Mouse (Mus musculus): ENCODE measurements around the gene Zfp385b. TPM values are rescaled to one million over a fixed set of nuclear protein-coding genes. Genes with fewer than 3 reads are reported as not detected.
A peak's percentile ranks its signal among the peaks of the same experiment; 100 is the strongest.

Gene Zfp385b
- polyA plus RNA-seq, 1 experiment from 2014 or later, result 9.1 TPM

DNA sequence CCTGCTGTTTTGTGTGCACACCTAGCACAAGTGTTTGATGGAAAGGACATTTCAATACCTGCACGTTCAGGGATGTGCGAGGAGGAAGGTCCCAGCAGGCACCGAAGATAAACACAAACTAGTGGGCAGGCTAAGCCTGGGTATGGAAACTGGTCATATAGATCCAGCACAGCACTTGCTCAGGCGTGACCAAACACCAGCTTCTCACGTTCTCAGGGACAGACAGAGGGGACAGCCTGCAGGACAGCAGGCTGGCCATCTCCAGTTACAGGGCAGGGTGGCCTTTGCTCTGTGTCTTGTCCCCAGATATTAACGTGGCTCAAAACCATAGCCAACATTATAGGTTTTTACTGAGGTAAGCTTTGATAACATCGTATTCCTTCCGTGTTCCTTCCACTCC lies 128.3 kb downstream of the Zfp385b start:
- no peak for ATAC-seq
- Histone ChIP-seq H3K27ac (ENCODE audit: low read length) (no peak overlapping the region), H3K4me3 (replicated peaks; ENCODE audit: low read length) (no peak overlapping the region), H3K4me2 (ENCODE audit: low read length) (no peak overlapping the region), H3K4me1 (replicated peaks; ENCODE audit: control insufficient read depth, insufficient read depth, low read length) (no peaks in the 10 kb centered on the region), H3K27me3 (replicated peaks; ENCODE audit: control insufficient read depth, insufficient read depth, low read length) (no peaks in the 10 kb centered on the region), H3K9ac (replicated peaks; ENCODE audit: low read depth, low read length) (no peak overlapping the region), H3K9me3 (ENCODE audit: control insufficient read depth, low read length) (no peaks in the 10 kb centered on the region), H3K36me3 (ENCODE audit: control insufficient read depth, insufficient read depth) (no peaks in the 10 kb centered on the region)
- 75% methylated on average over 8 of the region's 8 CpGs for WGBS

- H3K36me3 ChIP-seq (ENCODE audit: control insufficient read depth, insufficient read depth), result no peaks in the 10 kb centered on the region
- ATAC-seq, result no peak
- no peak overlapping the region for H3K27ac ChIP-seq (ENCODE audit: low read length)
- no peak overlapping the region for H3K9ac ChIP-seq (replicated peaks; ENCODE audit: low read depth, low read length)
- H3K27me3 ChIP-seq (replicated peaks; ENCODE audit: control insufficient read depth, insufficient read depth, low read length), result no peaks in the 10 kb centered on the region
- no peaks in the 10 kb centered on the region for H3K9me3 ChIP-seq (ENCODE audit: control insufficient read depth, low read length)
- H3K4me2 ChIP-seq (ENCODE audit: low read length), result no peak overlapping the region
- 79% methylated on average over 8 of the region's 8 CpGs for WGBS
- no peaks in the 10 kb centered on the region for H3K4me1 ChIP-seq (replicated peaks; ENCODE audit: control insufficient read depth, insufficient read depth, low read length)
- no peak overlapping the region for H3K4me3 ChIP-seq (replicated peaks; ENCODE audit: low read length)
Observed at GRCm38 (mm10) chr2:77690316-77690715, 129.1 kb downstream of the Zfp385b start.

DNA sequence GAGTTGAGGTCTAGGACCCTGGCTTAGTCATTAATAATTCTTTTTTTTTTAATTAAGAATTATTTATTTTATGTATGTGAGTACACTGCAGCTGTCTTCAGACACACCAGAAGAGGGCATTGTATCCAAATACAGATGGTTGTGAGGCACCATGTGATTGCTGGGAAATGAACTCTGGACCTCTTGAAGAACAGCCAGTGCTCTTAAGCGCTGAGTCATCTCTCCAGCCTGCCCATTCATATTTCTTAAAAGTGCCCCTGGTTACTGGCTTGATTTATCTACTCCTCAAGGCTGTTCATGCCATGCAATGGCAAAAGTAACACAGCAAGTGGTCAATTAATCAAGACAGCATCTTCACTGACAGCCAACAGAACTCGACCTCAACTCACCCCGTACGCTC lies 130.8 kb downstream of the Zfp385b start:
- H3K27me3 ChIP-seq (replicated peaks; ENCODE audit: control insufficient read depth, insufficient read depth, low read length), result no peaks in the 10 kb centered on the region
- WGBS, result 95% methylated on average over 4 of the region's 4 CpGs
- no peak overlapping the region for H3K27ac ChIP-seq (ENCODE audit: low read length)
- no peaks in the 10 kb centered on the region for H3K4me1 ChIP-seq (replicated peaks; ENCODE audit: control insufficient read depth, insufficient read depth, low read length)
- H3K36me3 ChIP-seq (ENCODE audit: control insufficient read depth, insufficient read depth), result no peaks in the 10 kb centered on the region
- H3K4me2 ChIP-seq (ENCODE audit: low read length), result no peak overlapping the region
- no peak overlapping the region for H3K9ac ChIP-seq (replicated peaks; ENCODE audit: low read depth, low read length)
- no peak for ATAC-seq
- no peak overlapping the region for H3K4me3 ChIP-seq (replicated peaks; ENCODE audit: low read length)
- no peaks in the 10 kb centered on the region for H3K9me3 ChIP-seq (ENCODE audit: control insufficient read depth, low read length)

DNA sequence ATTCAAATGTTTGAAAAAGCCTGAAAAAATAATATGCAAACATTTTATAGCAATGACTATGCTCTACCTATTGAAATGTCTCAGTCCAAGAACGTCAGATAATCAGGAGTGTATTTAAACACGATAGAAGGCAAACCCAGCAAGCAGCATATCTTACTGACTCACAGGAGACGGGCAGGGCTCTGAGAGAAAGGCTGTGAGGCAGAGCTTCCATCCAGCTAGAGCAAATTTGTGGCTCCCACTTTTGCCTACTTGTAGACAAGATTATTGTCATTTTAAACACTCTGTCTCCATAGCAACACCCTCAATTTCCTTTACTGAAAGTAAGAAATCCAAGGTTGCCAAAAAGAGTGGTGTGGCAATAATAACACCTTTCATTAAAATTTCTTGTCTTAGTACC lies 135.4 kb downstream of the Zfp385b start:
- no peaks in the 10 kb centered on the region for H3K9me3 ChIP-seq (ENCODE audit: control insufficient read depth, low read length)
- no peaks in the 10 kb centered on the region for H3K36me3 ChIP-seq (ENCODE audit: control insufficient read depth, insufficient read depth)
- no peak overlapping the region for H3K4me2 ChIP-seq (ENCODE audit: low read length)
- 64% methylated on average over 3 of the region's 3 CpGs for WGBS
- H3K27ac ChIP-seq (ENCODE audit: low read length), result no peak overlapping the region
- H3K4me3 ChIP-seq (replicated peaks; ENCODE audit: low read length), result no peak overlapping the region
- no peak overlapping the region for H3K9ac ChIP-seq (replicated peaks; ENCODE audit: low read depth, low read length)
- no peaks in the 10 kb centered on the region for H3K27me3 ChIP-seq (replicated peaks; ENCODE audit: control insufficient read depth, insufficient read depth, low read length)
- peak; percentile 43; the same call in 1 of the 2 replicates for ATAC-seq
- H3K4me1 ChIP-seq (replicated peaks; ENCODE audit: control insufficient read depth, insufficient read depth, low read length), result 0 out of 2 replicates have a peak, but pooled peaks cover 5% of the 10 kb centered on the region

- no peak overlapping the region for H3K27ac ChIP-seq (ENCODE audit: low read length)
- WGBS, result 86% methylated on average over 5 of the region's 5 CpGs
Observed at GRCm38 (mm10) chr2:77682205-77682604, 137.2 kb downstream of the Zfp385b start.

DNA sequence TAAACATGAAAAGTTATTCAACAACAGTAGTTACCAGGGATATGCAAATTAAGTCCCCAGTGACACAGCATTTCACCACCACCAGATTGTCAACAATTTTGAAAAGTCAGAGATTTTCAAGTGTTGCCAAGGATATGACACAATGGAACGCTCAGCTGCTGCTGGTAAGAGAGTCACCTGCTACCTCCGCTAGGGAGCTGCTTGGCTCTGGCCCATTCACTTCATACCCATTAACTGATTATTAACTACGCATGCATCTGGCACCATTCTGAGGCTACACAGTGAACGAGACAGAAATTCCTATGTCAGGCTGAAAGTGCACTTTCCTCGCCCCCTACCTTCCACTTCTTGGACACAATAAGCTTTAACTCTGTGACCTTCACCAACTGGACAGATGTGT lies 137.7 kb downstream of the Zfp385b start:
- no peaks in the 10 kb centered on the region for H3K27me3 ChIP-seq (replicated peaks; ENCODE audit: control insufficient read depth, insufficient read depth, low read length)
- no peak overlapping the region for H3K27ac ChIP-seq (ENCODE audit: low read length)
- 0 out of 2 replicates have a peak, but pooled peaks cover 5% of the 10 kb centered on the region for H3K4me1 ChIP-seq (replicated peaks; ENCODE audit: control insufficient read depth, insufficient read depth, low read length)
- H3K4me2 ChIP-seq (ENCODE audit: low read length), result no peak overlapping the region
- no peaks in the 10 kb centered on the region for H3K9me3 ChIP-seq (ENCODE audit: control insufficient read depth, low read length)
- H3K9ac ChIP-seq (replicated peaks; ENCODE audit: low read depth, low read length), result no peak overlapping the region
- no peak overlapping the region for H3K4me3 ChIP-seq (replicated peaks; ENCODE audit: low read length)
- ATAC-seq, result peak; percentile 67
- no peaks in the 10 kb centered on the region for H3K36me3 ChIP-seq (ENCODE audit: control insufficient read depth, insufficient read depth)
- WGBS, result 32% methylated on average over 5 of the region's 5 CpGs

More at GRCm38 (mm10) chr2:77682205-77682604, 137.2 kb downstream of the Zfp385b start:
- no peaks in the 10 kb centered on the region for H3K9me3 ChIP-seq (ENCODE audit: control insufficient read depth, low read length)
- ATAC-seq, result no peak
- H3K27me3 ChIP-seq (replicated peaks; ENCODE audit: control insufficient read depth, insufficient read depth, low read length), result no peaks in the 10 kb centered on the region
- no peak overlapping the region for H3K4me3 ChIP-seq (replicated peaks; ENCODE audit: low read length)
- H3K4me1 ChIP-seq (replicated peaks; ENCODE audit: control insufficient read depth, insufficient read depth, low read length), result 0 out of 2 replicates have a peak, but pooled peaks cover 5% of the 10 kb centered on the region
- H3K4me2 ChIP-seq (ENCODE audit: low read length), result no peak overlapping the region
- H3K36me3 ChIP-seq (ENCODE audit: control insufficient read depth, insufficient read depth), result no peaks in the 10 kb centered on the region
- no peak overlapping the region for H3K9ac ChIP-seq (replicated peaks; ENCODE audit: low read depth, low read length)

- WGBS, result 85% methylated on average over 10 of the region's 10 CpGs
- no peak overlapping the region for H3K9ac ChIP-seq (replicated peaks; ENCODE audit: low read depth, low read length)
- H3K4me2 ChIP-seq (ENCODE audit: low read length), result no peak overlapping the region
- H3K4me3 ChIP-seq (replicated peaks; ENCODE audit: low read length), result no peak overlapping the region
- H3K9me3 ChIP-seq (ENCODE audit: control insufficient read depth, low read length), result no peaks in the 10 kb centered on the region
- ATAC-seq, result no peak; the same call in 1 of the 2 replicates
- H3K27me3 ChIP-seq (replicated peaks; ENCODE audit: control insufficient read depth, insufficient read depth, low read length), result no peaks in the 10 kb centered on the region
- H3K4me1 ChIP-seq (replicated peaks; ENCODE audit: control insufficient read depth, insufficient read depth, low read length), result no peaks in the 10 kb centered on the region
- H3K27ac ChIP-seq (ENCODE audit: low read length), result no peak overlapping the region
- no peaks in the 10 kb centered on the region for H3K36me3 ChIP-seq (ENCODE audit: control insufficient read depth, insufficient read depth)
Observed at GRCm38 (mm10) chr2:77673770-77674169, 145.7 kb downstream of the Zfp385b start.

DNA sequence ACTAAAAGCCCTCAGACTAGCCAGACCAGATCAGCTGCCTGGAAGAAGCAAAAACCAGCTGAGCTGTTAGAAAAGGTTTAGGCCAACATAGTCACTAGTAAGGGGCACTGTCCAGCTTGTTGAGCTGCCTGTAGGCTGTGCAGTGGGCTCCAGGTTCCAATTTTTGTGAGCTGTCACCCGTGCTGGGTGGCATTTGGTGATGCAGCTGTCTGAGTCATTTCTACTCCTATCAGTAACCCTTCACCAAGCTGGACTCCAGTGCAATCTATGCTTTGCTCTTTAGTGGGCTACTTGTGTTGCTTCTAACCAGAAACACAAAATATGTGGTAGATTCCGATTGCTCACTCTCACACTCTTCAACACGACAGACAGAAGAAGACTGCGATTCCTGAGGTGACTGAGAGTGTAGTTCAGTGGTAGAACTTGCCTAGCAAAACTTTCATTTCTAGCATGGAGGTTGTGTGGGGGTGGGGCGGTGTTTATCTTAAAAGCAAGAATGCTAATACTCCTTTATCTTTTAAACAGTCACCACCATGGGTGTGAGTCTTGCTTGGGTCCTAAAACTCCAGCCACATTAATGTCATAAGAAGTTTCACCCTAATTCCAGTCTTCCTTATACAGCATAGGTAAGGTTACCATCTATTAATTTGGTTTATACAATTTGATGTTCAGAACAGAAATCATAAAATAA lies 147.1 kb downstream of the Zfp385b start:
- Histone ChIP-seq H3K9ac (replicated peaks; ENCODE audit: low read depth, low read length) (no peak overlapping the region), H3K9me3 (ENCODE audit: control insufficient read depth, low read length) (no peaks in the 10 kb centered on the region), H3K4me2 (ENCODE audit: low read length) (no peak overlapping the region), H3K4me3 (replicated peaks; ENCODE audit: low read length) (no peak overlapping the region), H3K36me3 (ENCODE audit: control insufficient read depth, insufficient read depth) (no peaks in the 10 kb centered on the region), H3K4me1 (replicated peaks; ENCODE audit: control insufficient read depth, insufficient read depth, low read length) (no peaks in the 10 kb centered on the region), H3K27me3 (replicated peaks; ENCODE audit: control insufficient read depth, insufficient read depth, low read length) (no peaks in the 10 kb centered on the region), H3K27ac (ENCODE audit: low read length) (no peak overlapping the region)
- no peak for ATAC-seq
- WGBS, result 92% methylated on average over 5 of the region's 5 CpGs

DNA sequence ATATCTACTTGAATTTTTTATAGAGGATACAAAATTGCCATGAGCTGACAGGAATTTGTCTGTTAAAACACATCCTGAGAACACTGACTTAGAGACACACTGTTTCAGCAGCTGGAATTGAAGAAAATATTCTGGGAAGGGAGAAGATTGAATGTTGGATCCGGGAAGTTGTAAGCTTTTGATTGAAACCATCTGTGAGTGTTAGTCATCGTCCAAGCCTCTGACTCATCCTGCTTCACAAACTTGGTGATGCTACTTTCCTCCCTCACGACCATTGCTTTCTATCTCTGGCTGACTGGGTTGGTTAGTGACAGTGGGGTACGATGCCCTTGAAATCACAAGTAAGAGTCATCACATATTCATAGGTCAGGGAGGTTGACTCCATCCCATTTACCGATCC lies 157.3 kb downstream of the Zfp385b start:
- H3K9ac ChIP-seq (replicated peaks; ENCODE audit: low read depth, low read length), result no peak overlapping the region
- H3K4me1 ChIP-seq (replicated peaks; ENCODE audit: control insufficient read depth, insufficient read depth, low read length), result no peaks in the 10 kb centered on the region
- no peak overlapping the region for H3K4me3 ChIP-seq (replicated peaks; ENCODE audit: low read length)
- 88% methylated on average over 5 of the region's 5 CpGs for WGBS
- H3K27me3 ChIP-seq (replicated peaks; ENCODE audit: control insufficient read depth, insufficient read depth, low read length), result no peaks in the 10 kb centered on the region
- H3K27ac ChIP-seq (ENCODE audit: low read length), result no peak overlapping the region
- no peak for ATAC-seq
- no peaks in the 10 kb centered on the region for H3K9me3 ChIP-seq (ENCODE audit: control insufficient read depth, low read length)
- no peaks in the 10 kb centered on the region for H3K36me3 ChIP-seq (ENCODE audit: control insufficient read depth, insufficient read depth)
- H3K4me2 ChIP-seq (ENCODE audit: low read length), result no peak overlapping the region

DNA sequence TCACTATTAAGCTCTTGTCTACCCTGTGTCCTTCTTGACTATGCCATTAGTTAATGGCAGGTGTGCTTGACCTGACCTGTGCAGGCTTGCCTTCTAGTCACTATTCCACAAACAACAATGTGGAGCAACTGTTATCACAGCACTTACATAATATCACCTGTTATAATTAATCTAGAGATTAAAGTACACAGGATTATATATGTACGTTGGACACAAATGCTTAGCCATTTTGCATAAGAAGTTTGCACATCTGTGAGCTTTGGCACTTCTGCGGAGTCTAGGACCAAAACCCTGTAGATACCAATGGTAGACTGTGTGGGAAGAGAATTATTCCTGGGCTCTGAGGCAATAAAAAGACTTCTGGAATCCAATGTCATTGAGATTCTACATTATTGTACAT lies 165.8 kb downstream of the Zfp385b start:
- no peak overlapping the region for H3K9ac ChIP-seq (replicated peaks; ENCODE audit: low read depth, low read length)
- 91% methylated on average over 2 of the region's 2 CpGs for WGBS
- ATAC-seq, result no peak

More for the DNA sequence above, 165.8 kb downstream of the Zfp385b start:
- no peaks in the 10 kb centered on the region for H3K9me3 ChIP-seq (ENCODE audit: control insufficient read depth, low read length)
- no peaks in the 10 kb centered on the region for H3K27me3 ChIP-seq (replicated peaks; ENCODE audit: control insufficient read depth, insufficient read depth, low read length)
- no peaks in the 10 kb centered on the region for H3K36me3 ChIP-seq (ENCODE audit: control insufficient read depth, insufficient read depth)
- no peak overlapping the region for H3K4me2 ChIP-seq (ENCODE audit: low read length)
- H3K4me1 ChIP-seq (replicated peaks; ENCODE audit: control insufficient read depth, insufficient read depth, low read length), result no peaks in the 10 kb centered on the region
- H3K27ac ChIP-seq (ENCODE audit: low read length), result no peak overlapping the region
- H3K4me3 ChIP-seq (replicated peaks; ENCODE audit: low read length), result no peak overlapping the region
